Mouse (Mus musculus): ENCODE measurements around the gene Epb41. TPM values are rescaled to one million over a fixed set of nuclear protein-coding genes. Genes with fewer than 3 reads are reported as not detected.
A peak's percentile ranks its signal among the peaks of the same experiment; 100 is the strongest.

The Epb41 gene
- polyA plus RNA-seq, 1 experiment from 2014 or later, result 122 TPM

DNA sequence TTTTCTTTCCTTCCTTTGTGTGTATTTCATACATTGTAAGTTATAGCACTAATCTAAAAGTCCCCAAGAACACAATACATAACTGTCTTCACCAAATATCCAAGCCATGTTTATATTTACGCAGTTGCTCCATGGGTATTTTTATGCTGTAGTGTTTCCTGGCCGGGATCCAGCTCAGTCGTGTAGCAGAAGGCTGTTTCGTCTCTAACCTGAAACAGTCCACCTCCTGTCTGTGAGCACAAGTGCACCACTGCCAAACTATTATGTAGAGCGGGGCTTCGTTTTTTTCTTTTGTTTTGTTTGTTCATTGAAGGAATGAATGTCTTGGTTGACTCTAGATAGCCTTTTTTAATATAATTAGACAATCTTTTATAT, 176.0 kb downstream of the Epb41 start:
- Histone ChIP-seq H3K27me3 (ENCODE audit: low read depth, poor library complexity, severe bottlenecking) (no peaks in the 10 kb centered on the region), H3K27ac (no peak overlapping the region), H3K4me1 (no peaks in the 10 kb centered on the region), H3K4me3 (no peak overlapping the region), H3K9me3 (replicated peaks) (0 out of 2 replicates have a peak, but pooled peaks cover 2% of the 10 kb centered on the region), H3K36me3 (peaks cover 81% of the 10 kb centered on the region)
- 96% methylated on average over 6 of the region's 6 CpGs for WGBS
- DNase-seq (ENCODE audit: low spot score), result no peak

DNA sequence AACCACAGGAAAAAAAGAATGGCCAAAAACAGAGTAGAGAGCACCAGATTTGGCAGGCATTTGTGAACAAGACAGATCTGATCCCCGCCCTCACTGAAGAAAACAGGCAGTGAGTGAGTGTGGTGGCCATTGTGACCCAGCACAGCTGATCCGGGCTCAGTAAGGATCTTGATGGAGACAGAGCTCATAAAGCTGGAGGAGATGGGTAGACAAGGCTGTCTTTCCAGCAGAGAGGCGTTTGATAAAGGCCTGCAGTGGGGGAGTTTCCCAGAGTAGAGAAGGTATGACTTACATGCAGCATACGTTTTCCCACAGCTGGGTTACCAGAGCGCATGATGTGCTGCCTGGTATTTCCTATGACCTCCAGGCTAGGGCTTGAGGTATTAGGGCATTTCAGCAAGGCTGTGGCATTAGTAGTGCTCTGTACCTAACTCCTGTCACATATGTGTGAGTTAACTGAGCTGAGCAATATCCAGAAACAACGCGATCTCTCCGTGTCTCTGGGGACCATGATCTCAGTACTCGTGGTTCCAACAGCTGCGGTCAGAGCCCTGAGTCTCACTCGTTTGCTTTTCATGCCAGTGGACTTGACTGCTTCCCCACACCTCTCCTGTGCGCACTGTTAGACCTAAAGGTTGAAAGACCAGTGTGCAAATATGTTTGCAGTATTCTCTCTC, 176.5 kb downstream of the Epb41 start:
- no peaks in the 10 kb centered on the region for H3K27me3 ChIP-seq (ENCODE audit: low read depth, poor library complexity, severe bottlenecking)
- 93% methylated on average over 12 of the region's 12 CpGs for WGBS
- H3K9me3 ChIP-seq (replicated peaks), result 0 out of 2 replicates have a peak, but pooled peaks cover 2% of the 10 kb centered on the region
- H3K36me3 ChIP-seq, result peaks cover 81% of the 10 kb centered on the region
- H3K4me1 ChIP-seq, result no peaks in the 10 kb centered on the region
- H3K4me3 ChIP-seq, result no peak overlapping the region
- H3K27ac ChIP-seq, result no peak overlapping the region
- no peak for DNase-seq (ENCODE audit: low spot score)

DNA sequence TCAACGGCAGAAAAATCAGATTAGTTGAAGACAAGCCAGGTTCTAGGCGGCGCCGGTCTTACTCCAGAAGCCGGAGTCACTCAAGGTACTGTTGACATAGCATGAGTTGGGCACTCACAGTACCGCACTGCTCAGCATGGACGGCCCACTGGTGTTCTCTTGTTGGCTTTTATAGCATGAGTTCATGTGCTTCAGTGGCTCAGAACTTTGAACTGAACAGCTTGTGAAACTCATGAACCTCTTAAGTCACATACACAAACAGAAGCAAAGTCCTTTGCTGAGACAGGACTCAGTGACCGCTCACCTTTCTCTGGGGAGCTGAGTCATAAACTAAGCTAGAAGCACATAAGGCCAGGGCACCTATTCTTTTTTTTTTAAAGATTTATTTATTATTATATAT, 177.3 kb downstream of the Epb41 start:
- Histone ChIP-seq H3K27me3 (ENCODE audit: low read depth, poor library complexity, severe bottlenecking) (no peaks in the 10 kb centered on the region), H3K36me3 (peaks cover 84% of the 10 kb centered on the region), H3K4me1 (no peaks in the 10 kb centered on the region), H3K9me3 (replicated peaks) (0 out of 2 replicates have a peak, but pooled peaks cover 2% of the 10 kb centered on the region), H3K27ac (no peak overlapping the region), H3K4me3 (no peak overlapping the region)
- WGBS, result 97% methylated on average over 8 of the region's 8 CpGs
- no peak for DNase-seq (ENCODE audit: low spot score)

DNA sequence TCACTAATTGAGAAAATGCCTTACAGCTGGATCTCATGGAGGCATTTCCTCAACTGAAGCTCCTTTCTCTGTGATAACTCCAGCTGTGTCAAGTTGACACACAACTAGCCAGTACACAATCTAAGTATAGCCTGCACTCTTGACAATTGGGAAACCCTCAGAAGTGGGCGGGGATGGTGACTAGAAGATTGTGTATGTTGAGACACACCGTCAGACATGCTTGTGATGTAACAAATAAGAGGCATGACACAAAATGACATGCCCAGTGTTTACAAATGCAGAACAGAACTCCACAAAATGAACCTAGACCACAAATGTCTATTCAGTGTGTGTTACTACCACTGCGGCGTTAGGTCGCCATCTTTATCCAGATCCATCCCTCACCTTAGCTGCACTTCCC, 178.0 kb downstream of the Epb41 start:
- WGBS, result 97% methylated on average over 5 of the region's 5 CpGs
- 0 out of 2 replicates have a peak, but pooled peaks cover 2% of the 10 kb centered on the region for H3K9me3 ChIP-seq (replicated peaks)
- no peak overlapping the region for H3K4me3 ChIP-seq
- no peaks in the 10 kb centered on the region for H3K4me1 ChIP-seq
- peaks cover 84% of the 10 kb centered on the region for H3K36me3 ChIP-seq
- no peak for DNase-seq (ENCODE audit: low spot score)
- no peak overlapping the region for H3K27ac ChIP-seq
- no peaks in the 10 kb centered on the region for H3K27me3 ChIP-seq (ENCODE audit: low read depth, poor library complexity, severe bottlenecking)

DNA sequence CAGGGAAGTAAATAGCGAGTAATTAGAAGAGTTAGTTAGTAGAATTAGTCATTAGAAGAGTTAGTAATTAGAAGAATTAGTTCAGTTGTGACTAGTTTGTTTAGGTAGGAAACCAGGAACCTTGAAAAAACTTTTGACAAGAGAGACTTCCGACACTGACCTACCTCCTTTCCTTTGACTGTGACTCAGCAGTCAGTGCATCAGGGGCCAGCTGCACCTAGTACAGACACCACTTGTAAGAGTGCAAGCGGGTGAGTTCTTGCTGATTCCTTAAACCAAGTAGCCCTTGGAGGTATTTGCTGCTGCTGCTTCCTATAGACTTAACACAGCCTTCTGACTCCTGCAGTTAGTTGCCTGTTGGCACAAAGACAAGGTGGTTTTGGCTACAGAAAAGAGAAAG, 184.4 kb downstream of the Epb41 start:
- Histone ChIP-seq H3K4me3 (no peak overlapping the region), H3K4me1 (no peaks in the 10 kb centered on the region), H3K27me3 (ENCODE audit: low read depth, poor library complexity, severe bottlenecking) (no peaks in the 10 kb centered on the region), H3K27ac (no peak overlapping the region), H3K9me3 (replicated peaks) (no peaks in the 10 kb centered on the region), H3K36me3 (peaks cover 89% of the 10 kb centered on the region)
- DNase-seq (ENCODE audit: low spot score), result no peak
- 88% methylated on average over 3 of the region's 3 CpGs for WGBS

DNA sequence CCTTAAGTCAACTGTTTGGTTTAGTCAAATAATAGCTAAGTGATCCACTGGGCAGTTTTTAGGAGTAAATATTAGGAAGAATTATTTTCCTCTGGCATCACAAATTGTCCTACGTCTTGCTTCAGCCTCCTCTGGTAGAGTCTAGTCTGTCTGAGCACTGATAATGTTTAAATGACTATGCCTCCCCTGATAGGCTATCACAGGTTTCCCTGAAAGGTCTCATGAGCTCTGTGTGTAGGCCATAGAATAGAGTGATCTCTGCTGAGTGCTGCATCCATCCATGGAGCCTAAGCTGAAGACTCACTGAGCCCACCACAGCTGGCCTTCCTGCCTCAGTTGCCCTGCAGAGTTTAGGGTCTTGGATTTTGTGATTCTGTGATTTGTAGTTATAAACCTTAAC, 186.6 kb downstream of the Epb41 start:
- peaks cover 89% of the 10 kb centered on the region for H3K36me3 ChIP-seq
- no peak overlapping the region for H3K27ac ChIP-seq
- H3K9me3 ChIP-seq (replicated peaks), result no peaks in the 10 kb centered on the region
- no peaks in the 10 kb centered on the region; the same call in 1 of the 2 replicates for H3K4me1 ChIP-seq
- DNase-seq (ENCODE audit: low spot score), result no peak
- H3K4me3 ChIP-seq, result no peak overlapping the region
- WGBS, result 85% methylated on average over 1 of the region's 1 CpGs
- no peaks in the 10 kb centered on the region for H3K27me3 ChIP-seq (ENCODE audit: low read depth, poor library complexity, severe bottlenecking)

DNA sequence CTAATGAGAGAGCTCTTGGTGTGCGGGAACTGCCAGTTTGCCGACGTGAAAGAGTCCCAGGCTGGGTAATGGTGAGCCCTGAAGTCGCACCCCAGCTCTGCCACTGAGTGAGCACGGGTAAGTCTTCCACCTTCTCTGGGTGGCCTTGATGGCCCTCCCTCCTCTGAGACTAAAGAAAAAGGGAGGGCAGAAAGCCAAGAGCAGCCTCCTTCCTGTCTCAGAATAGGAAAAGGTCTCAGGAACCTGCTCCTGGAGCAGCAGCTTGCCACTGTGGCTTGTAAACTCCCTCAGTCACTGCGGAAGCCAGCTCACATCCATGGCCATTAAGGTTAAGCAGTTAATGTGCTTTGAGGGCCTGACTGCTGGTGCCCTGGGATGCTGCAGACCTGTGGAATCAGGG, 189.7 kb downstream of the Epb41 start:
- no peak overlapping the region for H3K27ac ChIP-seq
- WGBS, result 86% methylated on average over 6 of the region's 6 CpGs
- peaks cover 16% of the 10 kb centered on the region; the same call in 1 of the 2 replicates for H3K4me1 ChIP-seq
- H3K27me3 ChIP-seq (ENCODE audit: low read depth, poor library complexity, severe bottlenecking), result no peaks in the 10 kb centered on the region
- H3K9me3 ChIP-seq (replicated peaks), result no peaks in the 10 kb centered on the region
- DNase-seq (ENCODE audit: low spot score), result no peak
- H3K36me3 ChIP-seq, result peaks cover 57% of the 10 kb centered on the region
- no peak overlapping the region for H3K4me3 ChIP-seq

DNA sequence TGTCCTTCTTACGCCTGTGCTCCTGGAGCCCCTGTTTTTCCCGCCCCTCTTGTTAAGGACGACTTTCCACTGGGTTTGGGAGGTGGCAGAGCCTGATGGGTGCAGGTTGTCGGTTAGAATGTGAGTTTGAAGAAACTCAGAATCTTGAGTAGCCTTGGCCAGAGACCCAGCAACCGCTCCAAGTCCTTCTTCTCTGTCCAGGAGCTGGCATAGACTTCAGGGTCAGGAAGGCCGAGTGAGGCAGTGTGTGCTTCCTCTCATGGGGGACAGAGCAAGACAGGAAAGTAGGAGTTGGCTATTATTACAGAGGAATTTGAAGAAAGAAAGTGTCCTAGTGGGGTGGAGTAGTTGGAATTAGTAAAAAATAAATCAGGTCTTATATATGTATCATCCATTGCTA, 191.6 kb downstream of the Epb41 start:
- DNase-seq (ENCODE audit: low spot score), result no peak
- WGBS, result 79% methylated on average over 6 of the region's 6 CpGs
- H3K27me3 ChIP-seq (ENCODE audit: low read depth, poor library complexity, severe bottlenecking), result no peaks in the 10 kb centered on the region

DNA sequence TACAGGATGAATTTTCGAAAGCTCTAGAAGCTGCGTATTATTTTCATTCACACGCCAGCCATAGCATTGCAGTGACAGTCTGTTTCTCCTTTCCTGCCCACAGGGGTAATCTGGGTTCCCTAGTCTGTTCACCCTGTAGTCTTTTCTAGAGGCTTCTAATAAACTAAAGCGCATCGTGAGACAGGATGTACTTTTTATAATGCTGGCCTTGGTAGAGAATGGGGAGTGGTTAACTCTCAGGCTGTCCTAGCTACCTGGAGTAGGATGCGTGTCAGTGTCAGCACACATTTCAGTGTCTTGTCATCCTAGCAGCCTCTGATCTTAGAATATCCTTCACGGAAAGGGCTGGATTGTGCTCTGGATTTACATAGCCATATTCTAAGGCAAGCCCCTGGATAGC, 193.8 kb downstream of the Epb41 start:
- Histone ChIP-seq H3K4me1 (peaks cover 33% of the 10 kb centered on the region), H3K36me3 (peaks cover 24% of the 10 kb centered on the region), H3K9me3 (replicated peaks) (no peaks in the 10 kb centered on the region), H3K27me3 (ENCODE audit: low read depth, poor library complexity, severe bottlenecking) (no peaks in the 10 kb centered on the region), H3K27ac (no peak overlapping the region), H3K4me3 (no peak overlapping the region)
- 91% methylated on average over 7 of the region's 7 CpGs for whole genome bisulfite sequencing
- no peak for DNase-seq (ENCODE audit: low spot score)

More for the DNA sequence above, 191.6 kb downstream of the Epb41 start:
- H3K36me3 ChIP-seq, result peaks cover 44% of the 10 kb centered on the region
- H3K4me1 ChIP-seq, result peaks cover 16% of the 10 kb centered on the region; the same call in 1 of the 2 replicates
- H3K27ac ChIP-seq, result no peak overlapping the region
- H3K4me3 ChIP-seq, result no peak overlapping the region
- H3K9me3 ChIP-seq (replicated peaks), result no peaks in the 10 kb centered on the region

DNA sequence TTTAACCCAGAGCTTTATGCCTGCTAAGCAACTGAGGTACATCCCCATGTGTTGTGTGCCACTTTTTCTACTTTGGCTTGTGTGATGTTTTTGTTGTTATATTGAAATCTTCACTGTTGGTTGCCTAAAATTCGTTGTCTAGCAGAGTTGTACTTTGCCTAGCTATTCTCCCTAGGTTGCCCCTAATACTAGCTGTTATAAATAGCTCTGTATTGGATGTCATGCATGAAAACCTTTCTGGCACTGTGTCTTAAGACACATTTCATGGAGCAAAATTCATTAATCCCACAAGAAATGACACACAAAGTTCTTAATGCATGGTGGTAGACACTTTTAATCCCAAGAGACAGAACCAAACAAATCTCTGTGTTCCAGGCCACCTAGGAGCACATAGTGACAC, 195.4 kb downstream of the Epb41 start:
- Histone ChIP-seq H3K27ac (no peak overlapping the region), H3K36me3 (peaks cover 10% of the 10 kb centered on the region), H3K4me3 (no peak overlapping the region), H3K9me3 (replicated peaks) (no peaks in the 10 kb centered on the region), H3K27me3 (ENCODE audit: low read depth, poor library complexity, severe bottlenecking) (no peaks in the 10 kb centered on the region), H3K4me1 (peaks cover 49% of the 10 kb centered on the region)
- DNase-seq (ENCODE audit: low spot score), result no peak
- WGBS, result 88% methylated on average over 1 of the region's 1 CpGs

DNA sequence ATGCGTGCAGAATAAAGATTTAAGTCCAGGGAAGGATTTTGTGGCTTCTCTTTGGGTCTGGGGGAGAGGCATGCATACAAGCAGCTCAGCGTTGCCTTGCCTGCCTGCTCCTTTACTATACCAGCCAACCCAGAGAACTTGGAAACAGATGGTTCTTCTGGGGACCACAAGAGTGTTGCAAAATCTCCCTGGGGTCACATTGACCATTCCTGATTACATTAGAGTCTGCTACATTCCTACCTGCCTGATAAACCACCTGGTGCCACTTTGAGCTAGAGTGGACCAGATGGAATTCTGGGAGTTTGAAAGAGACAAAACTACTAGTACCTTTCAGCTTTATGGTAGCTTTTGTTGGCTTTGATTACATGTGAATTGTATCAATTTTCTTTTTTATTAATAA, 198.3 kb downstream of the Epb41 start:
- H3K9me3 ChIP-seq (replicated peaks), result no peaks in the 10 kb centered on the region
- 0 out of 2 replicates have a peak, but pooled peaks cover 2% of the 10 kb centered on the region for H3K36me3 ChIP-seq
- H3K27ac ChIP-seq, result no peak overlapping the region
- peaks cover 48% of the 10 kb centered on the region for H3K4me1 ChIP-seq
- 85% methylated on average over 2 of the region's 2 CpGs for WGBS
- no peak overlapping the region for H3K4me3 ChIP-seq
- H3K27me3 ChIP-seq (ENCODE audit: low read depth, poor library complexity, severe bottlenecking), result no peaks in the 10 kb centered on the region
- DNase-seq (ENCODE audit: low spot score), result no peak

DNA sequence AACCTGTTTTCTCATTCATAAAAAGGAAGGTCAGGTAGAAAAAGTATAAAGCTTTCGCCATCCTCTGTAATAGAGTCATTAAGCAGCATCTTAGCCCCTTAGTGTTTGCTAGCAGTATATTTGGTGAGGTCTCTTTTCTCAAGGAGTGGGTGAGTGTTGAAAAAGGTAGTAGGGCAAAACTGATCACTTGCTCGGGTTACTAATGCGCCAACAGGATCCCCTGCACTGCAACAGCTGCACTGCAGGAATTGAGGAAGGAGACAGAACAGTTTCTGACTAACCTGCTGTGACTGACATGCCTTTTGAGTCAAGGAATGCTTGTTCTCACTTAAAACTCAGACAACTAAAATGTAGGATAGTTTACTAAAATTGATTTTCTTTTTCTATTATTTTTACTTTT, 199.9 kb downstream of the Epb41 start:
- H3K27me3 ChIP-seq (ENCODE audit: low read depth, poor library complexity, severe bottlenecking), result no peaks in the 10 kb centered on the region
- H3K4me3 ChIP-seq, result peak overlapping the region; percentile 97
- no peak for DNase-seq (ENCODE audit: low spot score)
- peaks cover 7% of the 10 kb centered on the region; the same call in 1 of the 2 replicates for H3K36me3 ChIP-seq
- WGBS, result 51% methylated on average over 3 of the region's 3 CpGs
- no peak overlapping the region for H3K27ac ChIP-seq
- no peaks in the 10 kb centered on the region for H3K9me3 ChIP-seq (replicated peaks)
- peaks cover 40% of the 10 kb centered on the region for H3K4me1 ChIP-seq

DNA sequence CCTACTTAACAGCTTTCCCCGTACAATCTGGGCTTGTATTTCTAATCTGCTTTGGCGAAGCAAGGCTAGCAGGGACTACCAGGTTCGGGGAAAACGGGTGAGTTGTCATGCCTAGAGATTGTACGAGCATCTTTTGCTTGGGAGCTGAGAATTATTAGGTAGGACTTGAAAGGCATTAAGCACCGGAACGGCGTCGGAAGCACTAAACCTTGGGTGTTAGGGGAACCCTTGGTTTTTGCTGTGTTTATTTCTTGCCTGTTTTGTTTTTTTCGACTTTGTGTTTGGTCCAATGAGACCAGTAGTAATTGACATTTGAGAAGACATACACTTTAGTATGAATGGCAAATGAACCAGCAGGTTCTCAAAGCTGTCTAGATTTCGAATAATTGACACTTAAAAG, 200.6 kb downstream of the Epb41 start:
- no peaks in the 10 kb centered on the region for H3K9me3 ChIP-seq (replicated peaks)
- WGBS, result 7% methylated on average over 11 of the region's 11 CpGs
- H3K4me1 ChIP-seq, result peaks cover 40% of the 10 kb centered on the region
- H3K4me3 ChIP-seq, result peak overlapping the region; percentile 97
- peak overlapping the region; percentile 100 for H3K27ac ChIP-seq
- H3K36me3 ChIP-seq, result peaks cover 9% of the 10 kb centered on the region; the same call in 1 of the 2 replicates
- no peak for DNase-seq (ENCODE audit: low spot score)
- no peaks in the 10 kb centered on the region for H3K27me3 ChIP-seq (ENCODE audit: low read depth, poor library complexity, severe bottlenecking)

DNA sequence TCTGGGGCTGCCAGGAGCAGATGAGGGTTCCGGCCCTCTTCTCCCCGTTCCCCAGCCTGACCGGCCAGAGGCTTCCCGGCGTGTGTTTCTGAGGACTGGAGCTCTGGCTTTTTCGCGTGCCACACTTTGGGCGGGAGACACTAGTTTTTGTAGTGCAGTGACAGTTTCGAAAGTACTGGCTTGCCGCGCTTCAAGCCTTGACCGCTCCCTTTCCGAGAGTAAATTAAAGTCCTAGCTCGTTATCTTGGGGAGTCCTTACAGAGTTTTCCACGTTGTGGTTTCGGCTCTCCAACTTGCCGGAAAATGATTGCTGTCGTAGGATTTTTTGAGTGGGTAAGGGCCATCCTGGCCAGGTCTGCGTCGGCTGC, 201.0 kb downstream of the Epb41 start:
- DNase-seq (ENCODE audit: low spot score), result no peak
- Histone ChIP-seq H3K9me3 (replicated peaks) (no peaks in the 10 kb centered on the region), H3K27me3 (ENCODE audit: low read depth, poor library complexity, severe bottlenecking) (no peaks in the 10 kb centered on the region), H3K4me3 (peak overlapping the region; percentile 97), H3K36me3 (peaks cover 12% of the 10 kb centered on the region; the same call in 1 of the 2 replicates), H3K4me1 (peaks cover 40% of the 10 kb centered on the region), H3K27ac (peak overlapping the region; percentile 100)
- under 1% methylated on average over 20 of the region's 20 CpGs for WGBS

All from limb, embryonic 10.5 days (tissue).